Mouse (Mus musculus) lung, postnatal 0 days (tissue): ENCODE measurements around the gene Gm28305. TPM values are rescaled to one million over a fixed set of nuclear protein-coding genes. Genes with fewer than 3 reads are reported as not detected.

Experiments
- ATAC-seq: fragments of 200-750 bp; cut with Nextera tagmentation; 2 replicates; pipeline ENCODE4 v1.8.0; 2017; ENCODE audit warnings: moderate library complexity
- DNase-seq: peaks from one replicate; pipeline ENCODE4 v3.0.0-alpha.2; 2016; ENCODE audit warnings: low spot score
- H3K27ac ChIP-seq: fragments of 300-500 bp; sonication (generic); 2 replicates; pipeline ENCODE4 v1.5.1; 2014; ENCODE audit warnings: antibody characterized with exemption, mild to moderate bottlenecking, low read length, mixed read lengths
- H3K27me3 ChIP-seq: fragments of 300-500 bp; sonication (generic); replicated peaks from 2 replicates; pipeline ENCODE4 v1.6.1; 2014; ENCODE audit warnings: low read length, mixed read lengths; ENCODE audit not compliant: insufficient read depth
- H3K36me3 ChIP-seq: fragments of 300-500 bp; sonication (generic); 2 replicates; pipeline ENCODE4 v1.6.1; 2014; ENCODE audit warnings: low read length, mixed read lengths; ENCODE audit not compliant: insufficient read depth
- H3K4me1 ChIP-seq: fragments of 300-500 bp; sonication (generic); 2 replicates; pipeline ENCODE4 v1.6.1; 2014; ENCODE audit warnings: antibody characterized with exemption, low read depth, low read length, mixed read lengths; ENCODE audit not compliant: insufficient read depth
- H3K4me2 ChIP-seq: fragments of 300-500 bp; sonication (generic); replicated peaks from 2 replicates; pipeline ENCODE4 v1.6.1; 2014; ENCODE audit warnings: low read depth, mild to moderate bottlenecking, low read length, moderate library complexity, mixed read lengths
- H3K4me3 ChIP-seq: fragments of 300-500 bp; sonication (generic); 2 replicates; pipeline ENCODE4 v1.5.1; 2014; ENCODE audit warnings: low read depth, low read length
- H3K9ac ChIP-seq: fragments of 300-500 bp; sonication (generic); replicated peaks from 2 replicates; pipeline ENCODE4 v1.6.1; 2014; ENCODE audit warnings: low read depth, mild to moderate bottlenecking
- H3K9me3 ChIP-seq: fragments of 300-500 bp; sonication (generic); 2 replicates; pipeline ENCODE4 v1.6.1; 2016; ENCODE audit warnings: low read length, mixed read lengths
- CTCF ChIP-seq: IDR thresholded peaks from 2 replicates; pipeline ENCODE4 v1.5.1; 2016; ENCODE audit warnings: antibody characterized with exemption, mild to moderate bottlenecking
- EP300 ChIP-seq: IDR thresholded peaks from 2 replicates; pipeline ENCODE4 v1.6.1; 2016; ENCODE audit warnings: antibody characterized with exemption, mild to moderate bottlenecking, control low read depth
- WGBS: fragments of 180-500 bp; shearing (Covaris S2); extraction: QIAGEN DNeasy Blood & Tissue Kit; methylation state at CpG from one replicate; pipeline ENCODE4 v1.1.7; 2014; 5-methylcytosine and 5-hydroxymethylcytosine counted together
- polyA plus RNA-seq: library from polyadenylated mRNA; unstranded; fragments of >200 nt; fragmentation: Nextera tagmentation; extraction: Ambion mirVana; gene quantifications from 2 replicates; pipeline ENCODE4 v1.2.1, GENCODE M21; 2015

The Gm28305 gene
- polyA plus RNA-seq, 1 experiment from 2014 or later: not detected

DNA sequence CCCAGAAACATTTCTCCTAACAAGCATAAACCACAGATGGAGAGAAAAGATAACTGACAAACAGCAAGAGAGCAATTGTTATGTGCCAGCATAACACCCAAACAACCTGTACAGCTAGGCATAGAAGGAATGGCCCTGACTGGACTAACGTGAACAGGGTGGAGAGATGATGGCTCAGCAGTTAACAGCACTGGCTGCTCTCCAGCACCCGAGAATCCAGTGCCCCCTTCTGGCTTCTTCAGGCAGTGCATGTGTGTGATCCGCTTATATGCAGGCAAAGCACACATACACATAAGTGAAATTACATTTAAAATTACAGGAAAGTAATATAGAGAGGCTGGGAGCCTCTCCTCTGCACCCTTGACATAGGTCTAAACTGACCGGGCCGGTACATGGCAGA is 38.9 kb downstream of the Gm28305 start:
- H3K36me3 ChIP-seq: peaks cover 4% of the 10 kb centered on the region
- WGBS: 49% methylated on average over 5 of the region's 5 CpGs
- no peaks in the 10 kb centered on the region for H3K4me1 ChIP-seq
- TF ChIP-seq CTCF (peak; percentile 70), EP300 (no peak)
- H3K9me3 ChIP-seq: no peaks in the 10 kb centered on the region
- H3K4me2 ChIP-seq: no peak overlapping the region
- no peak overlapping the region for H3K4me3 ChIP-seq
- no peaks in the 10 kb centered on the region for H3K27me3 ChIP-seq
- ATAC-seq (no peak), DNase-seq (peak; percentile 28)
- no peak overlapping the region for H3K27ac ChIP-seq
- H3K9ac ChIP-seq: no peak overlapping the region

DNA sequence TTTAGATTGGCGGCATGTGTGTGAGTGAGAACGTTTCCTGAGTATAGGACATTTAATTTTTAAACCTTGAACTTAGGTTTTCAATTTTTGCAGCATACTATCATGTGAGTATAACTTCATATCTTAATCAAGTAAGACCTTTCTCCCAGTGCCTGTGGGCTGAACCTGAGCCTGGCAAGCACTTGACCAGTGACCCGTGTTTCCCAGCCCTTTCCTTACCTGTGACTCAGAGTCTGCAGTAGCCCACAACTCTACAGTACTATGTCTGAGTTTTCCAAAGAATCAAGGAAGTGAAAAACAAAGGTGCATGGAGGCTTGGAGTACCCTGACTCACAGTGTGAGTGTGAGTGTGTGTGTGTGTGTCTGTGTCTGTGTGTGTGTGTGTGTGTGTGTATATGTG is 39.6 kb downstream of the Gm28305 start:
- TF ChIP-seq EP300 (no peak), CTCF (no peak)
- Histone ChIP-seq H3K4me3 (no peak overlapping the region), H3K4me2 (no peak overlapping the region), H3K27me3 (no peaks in the 10 kb centered on the region), H3K9ac (no peak overlapping the region), H3K9me3 (no peaks in the 10 kb centered on the region), H3K36me3 (peaks cover 8% of the 10 kb centered on the region), H3K4me1 (no peaks in the 10 kb centered on the region), H3K27ac (no peak overlapping the region)
- ATAC-seq (no peak), DNase-seq (no peak)
- WGBS: 65% methylated on average over 3 of the region's 3 CpGs

DNA sequence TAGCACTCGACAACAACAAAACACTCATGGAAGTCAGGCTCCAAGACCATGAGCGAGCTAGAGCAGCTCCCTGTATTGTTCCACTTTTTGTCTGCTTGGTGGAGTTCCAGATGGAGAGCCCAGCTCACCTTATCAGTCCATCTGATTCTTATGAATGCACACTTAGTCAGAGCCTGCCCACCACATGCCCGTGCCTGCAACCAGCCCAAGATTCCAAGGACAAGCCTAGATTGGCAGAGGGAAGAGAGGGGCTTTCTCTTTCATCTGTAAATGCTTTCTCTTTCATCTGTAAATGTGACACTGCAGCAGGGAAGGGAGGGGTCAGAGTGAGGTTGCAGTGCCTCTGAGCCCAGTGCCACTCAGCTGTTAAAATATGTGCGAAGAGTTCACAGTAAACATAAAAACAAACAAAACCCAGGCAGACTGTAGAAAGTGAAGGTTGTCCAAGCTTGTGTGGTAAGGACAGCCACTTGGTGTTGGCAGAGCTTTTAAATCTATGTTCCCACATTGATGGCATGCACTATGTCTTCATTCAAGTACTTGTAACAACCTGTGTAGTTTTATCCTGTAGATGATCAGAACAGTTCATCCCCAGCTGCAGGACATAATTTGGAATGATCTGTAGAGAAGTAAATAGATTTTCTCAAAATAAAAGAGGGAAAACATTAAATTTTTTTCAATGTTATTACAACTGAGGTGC is 45.4 kb downstream of the Gm28305 start:
- no peak overlapping the region for H3K9ac ChIP-seq
- no peak for TF ChIP-seq CTCF
- TF ChIP-seq EP300: no peak
- ATAC-seq: no peak
- no peak overlapping the region for H3K4me3 ChIP-seq
- H3K27ac ChIP-seq: no peak overlapping the region
- DNase-seq: no peak
- peaks cover 8% of the 10 kb centered on the region for H3K36me3 ChIP-seq
- H3K9me3 ChIP-seq: no peaks in the 10 kb centered on the region
- H3K4me2 ChIP-seq: no peak overlapping the region
- H3K4me1 ChIP-seq: no peaks in the 10 kb centered on the region
- WGBS: 51% methylated on average over 4 of the region's 4 CpGs
- H3K27me3 ChIP-seq: no peaks in the 10 kb centered on the region

DNA sequence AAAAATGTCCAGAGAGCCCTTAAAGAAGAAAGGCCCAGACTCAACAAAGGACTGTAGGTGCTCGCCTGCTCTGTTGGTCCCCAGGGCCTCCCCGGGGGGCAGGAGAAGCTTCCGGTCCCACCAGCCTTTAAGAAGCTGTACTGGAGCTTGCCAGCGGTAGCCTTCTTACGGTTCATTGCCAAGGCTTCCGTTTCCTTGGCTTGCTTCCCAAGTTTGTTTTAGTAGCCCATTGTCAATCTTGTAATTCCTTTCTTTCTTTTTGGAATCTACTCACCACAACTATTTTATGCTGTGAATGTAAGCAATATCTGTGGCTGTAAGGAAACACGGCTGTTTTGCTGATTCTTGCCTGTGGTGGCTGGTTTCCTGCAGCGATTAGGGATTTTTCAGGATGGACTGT is 48.1 kb downstream of the Gm28305 start:
- no peak overlapping the region for H3K4me2 ChIP-seq
- DNase-seq (peak; percentile 46), ATAC-seq (peak; percentile 32; the same call in 1 of the 2 replicates)
- 31% methylated on average over 8 of the region's 8 CpGs for WGBS
- no peak overlapping the region for H3K4me3 ChIP-seq
- H3K36me3 ChIP-seq: peaks cover 4% of the 10 kb centered on the region
- H3K9me3 ChIP-seq: no peaks in the 10 kb centered on the region
- H3K27me3 ChIP-seq: no peaks in the 10 kb centered on the region
- TF ChIP-seq EP300: no peak
- no peak for TF ChIP-seq CTCF
- H3K27ac ChIP-seq: peak overlapping the region; percentile 55
- no peak overlapping the region for H3K9ac ChIP-seq
- H3K4me1 ChIP-seq: 0 out of 2 replicates have a peak, but pooled peaks cover 7% of the 10 kb centered on the region

DNA sequence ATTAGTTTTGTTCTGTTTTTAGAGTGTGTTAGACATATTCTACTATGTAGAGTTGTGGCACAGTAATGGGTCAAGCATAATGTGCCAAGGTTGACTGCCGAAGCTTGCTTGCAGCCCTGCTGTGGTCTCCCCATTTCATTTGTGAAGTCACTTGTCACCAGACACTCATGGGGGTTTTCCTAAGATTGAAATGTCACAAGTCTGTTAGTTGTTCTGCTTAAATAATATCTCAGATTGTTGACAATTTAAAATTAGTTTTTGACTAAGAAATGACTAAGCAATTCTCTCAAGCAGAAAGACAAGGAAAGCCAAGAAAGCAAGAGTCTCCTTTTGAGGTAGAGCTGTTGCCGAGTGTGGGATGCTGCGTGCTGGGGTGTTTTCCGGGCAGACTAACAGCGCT is 52.5 kb downstream of the Gm28305 start:
- no peak for DNase-seq
- Histone ChIP-seq H3K4me3 (no peak overlapping the region), H3K4me1 (0 out of 2 replicates have a peak, but pooled peaks cover 7% of the 10 kb centered on the region), H3K27me3 (no peaks in the 10 kb centered on the region), H3K9me3 (no peaks in the 10 kb centered on the region), H3K9ac (no peak overlapping the region), H3K4me2 (no peak overlapping the region), H3K27ac (no peak overlapping the region), H3K36me3 (no peaks in the 10 kb centered on the region)
- TF ChIP-seq CTCF (no peak), EP300 (no peak)
- no peak for ATAC-seq
- WGBS: 96% methylated on average over 5 of the region's 5 CpGs

DNA sequence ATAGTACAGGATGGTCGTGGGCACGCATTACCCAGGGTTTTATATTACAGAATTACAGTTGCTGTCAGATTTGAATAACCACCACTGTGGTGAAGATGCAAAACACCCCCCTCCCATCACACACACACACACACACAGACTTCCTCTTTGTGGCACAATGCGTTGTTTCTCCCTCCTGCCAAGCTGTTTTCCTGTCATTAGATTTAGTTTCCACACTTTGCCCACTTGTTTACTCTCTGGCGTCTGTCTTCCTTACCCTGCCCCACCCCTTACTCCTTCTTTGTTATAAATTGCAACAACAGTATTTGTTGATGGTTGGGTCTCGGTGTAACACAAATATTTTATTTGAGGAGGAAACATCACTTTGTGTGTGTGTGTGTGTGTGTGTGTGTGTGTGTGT is 57.8 kb downstream of the Gm28305 start:
- Histone ChIP-seq H3K4me3 (no peak overlapping the region), H3K27ac (no peak overlapping the region), H3K9ac (no peak overlapping the region), H3K27me3 (no peaks in the 10 kb centered on the region), H3K4me2 (no peak overlapping the region), H3K9me3 (no peaks in the 10 kb centered on the region), H3K4me1 (no peaks in the 10 kb centered on the region), H3K36me3 (no peaks in the 10 kb centered on the region)
- ATAC-seq (peak; percentile 80), DNase-seq (peak; percentile 52)
- WGBS: 43% methylated on average over 5 of the region's 5 CpGs
- TF ChIP-seq CTCF (no peak), EP300 (peak; percentile 93)
